Mouse (Mus musculus): ENCODE results near the gene Taf3. TPM values are rescaled to one million over a fixed set of nuclear protein-coding genes. Genes with fewer than 3 reads are reported as not detected.

The Taf3 gene
- total RNA-seq, 1 experiment, result 7.8 TPM

DNA sequence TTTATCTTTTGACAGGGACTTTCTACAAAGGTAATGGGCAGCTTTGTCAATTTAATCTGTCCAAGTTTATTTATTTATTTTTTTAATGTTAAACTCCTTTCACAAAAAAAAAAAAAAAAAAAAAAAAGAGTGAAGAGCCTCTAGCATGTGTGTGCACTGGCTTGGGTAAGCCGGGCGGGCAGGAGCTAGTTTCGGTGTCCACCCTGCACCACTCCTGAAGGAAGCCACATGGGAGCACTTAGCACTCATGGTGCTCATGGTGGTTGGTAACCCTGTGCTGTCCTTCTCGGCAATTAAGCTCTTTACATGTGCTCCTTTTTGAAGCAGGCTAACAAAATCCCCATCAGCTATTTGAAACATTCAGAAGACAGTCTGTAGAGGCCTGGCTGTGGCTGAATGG, 102.8 kb downstream of the Taf3 start:
- in situ Hi-C loops (cut with MboI; ENCODE audit: low sequenced_read_pairs in 2 of 2, unreplicated experiment in 2 of 2), result no loop called here
- Histone ChIP-seq H3K27ac (ENCODE audit: insufficient read depth, low read depth, low read length, poor library complexity, severe bottlenecking) (no peak overlapping the region), H3K4me3 (ENCODE audit: insufficient read depth in 1 of 2, low read depth in 1 of 2, low read length in 2 of 2, poor library complexity in 1 of 2, severe bottlenecking in 1 of 2) (no peak overlapping the region), H3K9ac (ENCODE audit: insufficient read depth, low read depth, low read length, poor library complexity, severe bottlenecking) (no peak overlapping the region), H3K36me3 (ENCODE audit: control insufficient read depth, insufficient read depth, low read length, poor library complexity, severe bottlenecking) (no peaks in the 10 kb centered on the region), H3K4me1 (ENCODE audit: control insufficient read depth in 2 of 2, insufficient read depth in 2 of 2, low read length in 2 of 2, poor library complexity in 1 of 2) (no peaks in the 10 kb centered on the region), H3K9me3 (ENCODE audit: control insufficient read depth, insufficient read depth, low read depth, low read length) (no peaks in the 10 kb centered on the region)
- DNase-seq (ENCODE audit: low read depth, low spot score), result no peak
- TF ChIP-seq ZC3H11A (IDR thresholded peaks at IDR 0.05; ENCODE audit: borderline replicate concordance, low read depth, low read length), result no peak
- TF ChIP-seq MAFK (IDR thresholded peaks at IDR 0.05; ENCODE audit: insufficient read depth, low read depth, low read length), result no peak
- TF ChIP-seq CHD2 (IDR thresholded peaks at IDR 0.05; ENCODE audit: low read depth, low read length), result no peak
- TF ChIP-seq ZNF384 (IDR thresholded peaks at IDR 0.05; ENCODE audit: low read depth, low read length), result no peak
- TF ChIP-seq HCFC1 (IDR thresholded peaks at IDR 0.05; ENCODE audit: borderline replicate concordance, insufficient read depth, low read length), result no peak

DNA sequence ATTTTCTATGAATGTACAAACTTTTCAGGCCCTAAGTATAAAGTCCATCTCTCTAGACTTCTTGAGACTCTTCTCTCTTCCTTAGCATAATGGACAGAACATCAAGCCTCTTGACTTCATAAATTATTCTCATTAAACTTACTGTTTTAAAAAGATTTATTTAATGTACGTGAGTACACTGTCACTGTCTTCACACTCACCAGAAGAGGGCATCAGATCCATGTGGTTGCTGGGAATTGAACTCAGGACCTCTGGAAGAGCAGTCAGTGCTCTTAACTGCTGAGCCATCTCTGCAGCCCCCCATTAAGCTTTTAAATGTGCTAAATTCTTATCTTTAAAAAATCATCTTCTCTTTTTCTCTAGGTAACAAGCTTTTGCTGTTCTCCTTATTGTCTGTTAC, 105.4 kb downstream of the Taf3 start:
- in situ Hi-C loops (cut with MboI; ENCODE audit: low sequenced_read_pairs in 2 of 2, unreplicated experiment in 2 of 2), result no loop called here
- H3K36me3 ChIP-seq (ENCODE audit: control insufficient read depth, insufficient read depth, low read length, poor library complexity, severe bottlenecking), result peaks cover 3% of the 10 kb centered on the region; the same call in 1 of the 2 replicates
- TF ChIP-seq ZNF384 (IDR thresholded peaks at IDR 0.05; ENCODE audit: low read depth, low read length), result no peak
- no peak for TF ChIP-seq MAFK (IDR thresholded peaks at IDR 0.05; ENCODE audit: insufficient read depth, low read depth, low read length)
- TF ChIP-seq CHD2 (IDR thresholded peaks at IDR 0.05; ENCODE audit: low read depth, low read length), result no peak
- no peak for TF ChIP-seq ZC3H11A (IDR thresholded peaks at IDR 0.05; ENCODE audit: borderline replicate concordance, low read depth, low read length)
- TF ChIP-seq HCFC1 (IDR thresholded peaks at IDR 0.05; ENCODE audit: borderline replicate concordance, insufficient read depth, low read length), result no peak
- no peak overlapping the region for H3K4me3 ChIP-seq (ENCODE audit: insufficient read depth in 1 of 2, low read depth in 1 of 2, low read length in 2 of 2, poor library complexity in 1 of 2, severe bottlenecking in 1 of 2)
- H3K9ac ChIP-seq (ENCODE audit: insufficient read depth, low read depth, low read length, poor library complexity, severe bottlenecking), result no peak overlapping the region
- peaks cover 0 to 4% of the 10 kb centered on the region in 2 experiments; a peak in 1 of 4 replicates for H3K4me1 ChIP-seq (ENCODE audit: control insufficient read depth in 2 of 2, insufficient read depth in 2 of 2, low read length in 2 of 2, poor library complexity in 1 of 2)
- H3K9me3 ChIP-seq (ENCODE audit: control insufficient read depth, insufficient read depth, low read depth, low read length), result no peaks in the 10 kb centered on the region
- H3K27ac ChIP-seq (ENCODE audit: insufficient read depth, low read depth, low read length, poor library complexity, severe bottlenecking), result no peak overlapping the region
- DNase-seq (ENCODE audit: low read depth, low spot score), result no peak

DNA sequence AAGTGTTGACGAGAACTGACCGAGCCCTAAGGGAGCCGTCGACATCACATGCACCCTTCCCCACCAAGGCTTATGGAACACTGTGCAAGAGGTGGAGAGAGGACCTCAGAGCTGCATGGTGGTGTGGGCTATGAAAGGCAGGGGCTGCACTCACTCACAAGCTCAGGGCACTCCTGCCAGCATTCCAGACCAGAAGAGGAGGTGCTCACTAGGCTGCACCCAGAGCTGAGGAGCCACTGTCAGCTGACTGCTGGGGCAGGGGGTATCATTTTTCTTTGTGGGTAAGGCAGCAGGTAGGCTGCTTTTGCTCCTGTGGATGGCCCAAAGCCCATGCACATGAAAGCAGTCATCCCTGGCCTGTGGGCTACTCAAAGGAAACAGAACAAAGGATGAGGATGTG, 109.1 kb downstream of the Taf3 start:
- in situ Hi-C loops (cut with MboI; ENCODE audit: low sequenced_read_pairs in 2 of 2, unreplicated experiment in 2 of 2), result no loop called here
- Histone ChIP-seq H3K4me3 (ENCODE audit: insufficient read depth in 1 of 2, low read depth in 1 of 2, low read length in 2 of 2, poor library complexity in 1 of 2, severe bottlenecking in 1 of 2) (no peak overlapping the region), H3K4me1 (ENCODE audit: control insufficient read depth in 2 of 2, insufficient read depth in 2 of 2, low read length in 2 of 2, poor library complexity in 1 of 2) (peaks cover 0 to 9% of the 10 kb centered on the region in 2 experiments; a peak in 1 of 4 replicates), H3K27ac (ENCODE audit: insufficient read depth, low read depth, low read length, poor library complexity, severe bottlenecking) (no peak overlapping the region), H3K9ac (ENCODE audit: insufficient read depth, low read depth, low read length, poor library complexity, severe bottlenecking) (no peak overlapping the region), H3K36me3 (ENCODE audit: control insufficient read depth, insufficient read depth, low read length, poor library complexity, severe bottlenecking) (peaks cover 6% of the 10 kb centered on the region; the same call in 1 of the 2 replicates), H3K9me3 (ENCODE audit: control insufficient read depth, insufficient read depth, low read depth, low read length) (no peaks in the 10 kb centered on the region)
- TF ChIP-seq HCFC1 (IDR thresholded peaks at IDR 0.05; ENCODE audit: borderline replicate concordance, insufficient read depth, low read length), result no peak
- DNase-seq (ENCODE audit: low read depth, low spot score), result no peak

DNA sequence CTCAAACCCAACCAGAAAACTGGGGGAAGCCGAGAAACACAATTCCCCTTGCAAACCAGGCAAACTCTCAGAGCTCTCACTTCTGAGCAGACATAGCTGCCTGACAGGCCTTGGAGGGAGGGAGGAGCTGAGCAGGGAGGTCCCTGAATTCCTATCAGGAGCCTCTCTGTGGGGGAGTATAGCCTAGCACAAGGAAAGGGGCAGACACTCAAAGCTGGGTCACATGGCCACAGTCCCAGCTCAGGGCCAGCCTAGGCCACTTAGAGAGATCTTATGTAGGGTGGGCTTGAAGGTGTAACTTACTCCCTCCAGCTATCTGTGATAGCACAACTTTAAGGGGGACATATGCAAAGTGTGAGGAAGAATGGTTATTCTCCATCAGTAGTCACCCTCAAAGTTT, 112.4 kb downstream of the Taf3 start:
- no peak for DNase-seq (ENCODE audit: low read depth, low spot score)
- Histone ChIP-seq H3K4me1 (ENCODE audit: control insufficient read depth in 2 of 2, insufficient read depth in 2 of 2, low read length in 2 of 2, poor library complexity in 1 of 2) (peaks cover 0 to 9% of the 10 kb centered on the region in 2 experiments; a peak in 1 of 4 replicates), H3K36me3 (ENCODE audit: control insufficient read depth, insufficient read depth, low read length, poor library complexity, severe bottlenecking) (peaks cover 6% of the 10 kb centered on the region; the same call in 1 of the 2 replicates), H3K9ac (ENCODE audit: insufficient read depth, low read depth, low read length, poor library complexity, severe bottlenecking) (no peak overlapping the region), H3K27ac (ENCODE audit: insufficient read depth, low read depth, low read length, poor library complexity, severe bottlenecking) (no peak overlapping the region), H3K4me3 (ENCODE audit: insufficient read depth in 1 of 2, low read depth in 1 of 2, low read length in 2 of 2, poor library complexity in 1 of 2, severe bottlenecking in 1 of 2) (no peak overlapping the region), H3K9me3 (ENCODE audit: control insufficient read depth, insufficient read depth, low read depth, low read length) (no peaks in the 10 kb centered on the region)
- in situ Hi-C loops (cut with MboI; ENCODE audit: low sequenced_read_pairs in 2 of 2, unreplicated experiment in 2 of 2), result no loop called here
- TF ChIP-seq CHD2 (IDR thresholded peaks at IDR 0.05; ENCODE audit: low read depth, low read length) (no peak), MAFK (IDR thresholded peaks at IDR 0.05; ENCODE audit: insufficient read depth, low read depth, low read length) (no peak)

DNA sequence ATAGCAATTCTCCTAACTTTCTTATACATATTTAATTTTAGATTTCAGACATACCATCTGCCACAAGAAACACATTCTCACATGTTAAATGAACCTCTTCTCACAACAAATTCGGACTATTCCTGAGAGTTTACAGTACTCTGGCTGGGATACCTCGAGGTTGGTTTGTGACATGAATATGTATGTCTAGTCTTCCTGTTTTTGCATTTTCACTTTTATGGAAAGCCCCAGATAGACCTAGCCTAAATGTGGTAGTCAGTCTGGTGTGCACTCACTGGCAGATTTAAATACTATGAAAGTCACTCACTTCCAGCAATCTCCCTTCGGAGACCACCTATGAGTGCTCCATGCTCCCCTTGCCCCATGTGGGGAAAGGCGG, 121.5 kb downstream of the Taf3 start:
- H3K4me3 ChIP-seq (ENCODE audit: insufficient read depth in 1 of 2, low read depth in 1 of 2, low read length in 2 of 2, poor library complexity in 1 of 2, severe bottlenecking in 1 of 2), result no peak overlapping the region
- TF ChIP-seq ZNF384 (IDR thresholded peaks at IDR 0.05; ENCODE audit: low read depth, low read length) (no peak), MAFK (IDR thresholded peaks at IDR 0.05; ENCODE audit: insufficient read depth, low read depth, low read length) (no peak), CHD2 (IDR thresholded peaks at IDR 0.05; ENCODE audit: low read depth, low read length) (no peak), ZC3H11A (IDR thresholded peaks at IDR 0.05; ENCODE audit: borderline replicate concordance, low read depth, low read length) (no peak)
- peaks cover 6% of the 10 kb centered on the region; the same call in 1 of the 2 replicates for H3K36me3 ChIP-seq (ENCODE audit: control insufficient read depth, insufficient read depth, low read length, poor library complexity, severe bottlenecking)
- H3K4me1 ChIP-seq (ENCODE audit: control insufficient read depth in 2 of 2, insufficient read depth in 2 of 2, low read length in 2 of 2, poor library complexity in 1 of 2), result no peaks in the 10 kb centered on the region; a peak in 1 of 4 replicates
- in situ Hi-C loops (cut with MboI; ENCODE audit: low sequenced_read_pairs in 2 of 2, unreplicated experiment in 2 of 2), result no loop called here
- H3K27ac ChIP-seq (ENCODE audit: insufficient read depth, low read depth, low read length, poor library complexity, severe bottlenecking), result no peak overlapping the region
- DNase-seq (ENCODE audit: low read depth, low spot score), result no peak
- H3K9ac ChIP-seq (ENCODE audit: insufficient read depth, low read depth, low read length, poor library complexity, severe bottlenecking), result no peak overlapping the region
- H3K9me3 ChIP-seq (ENCODE audit: control insufficient read depth, insufficient read depth, low read depth, low read length), result no peaks in the 10 kb centered on the region

All from ES-E14 (cell line).